Mouse (Mus musculus): Measurements from ENCODE around the gene Fbxl20. TPM values are rescaled to one million over a fixed set of nuclear protein-coding genes. Genes with fewer than 3 reads are reported as not detected.

Gene Fbxl20
- total RNA-seq, 1 experiment: 9.7 TPM

GRCm38 (mm10) chr11:98086574-98086973, 63.6 kb downstream of the Fbxl20 start:
- in situ Hi-C loops (cut with MboI; ENCODE audit: low sequenced_read_pairs in 2 of 2, unreplicated experiment in 2 of 2): no loop called here
- peak overlapping the region; percentile 34; the same call in 1 of the 2 replicates for H3K9ac ChIP-seq (ENCODE audit: insufficient read depth, low read depth, low read length, poor library complexity, severe bottlenecking)
- H3K4me1 ChIP-seq (ENCODE audit: control insufficient read depth in 2 of 2, insufficient read depth in 2 of 2, low read length in 2 of 2, poor library complexity in 1 of 2): peaks cover 4 to 26% of the 10 kb centered on the region in 2 experiments; a peak in 2 of 4 replicates
- H3K27ac ChIP-seq (ENCODE audit: insufficient read depth, low read depth, low read length, poor library complexity, severe bottlenecking): no peak overlapping the region
- no peak overlapping the region for H3K4me3 ChIP-seq (ENCODE audit: insufficient read depth in 1 of 2, low read depth in 1 of 2, low read length in 2 of 2, poor library complexity in 1 of 2, severe bottlenecking in 1 of 2)
- TF ChIP-seq MAFK (IDR thresholded peaks at IDR 0.05; ENCODE audit: insufficient read depth, low read depth, low read length) (no peak), ZC3H11A (IDR thresholded peaks at IDR 0.05; ENCODE audit: borderline replicate concordance, low read depth, low read length) (no peak), ZNF384 (IDR thresholded peaks at IDR 0.05; ENCODE audit: low read depth, low read length) (no peak), HCFC1 (IDR thresholded peaks at IDR 0.05; ENCODE audit: borderline replicate concordance, insufficient read depth, low read length) (no peak)
- H3K9me3 ChIP-seq (ENCODE audit: control insufficient read depth, insufficient read depth, low read depth, low read length): no peaks in the 10 kb centered on the region
- peaks cover 12% of the 10 kb centered on the region; the same call in 1 of the 2 replicates for H3K36me3 ChIP-seq (ENCODE audit: control insufficient read depth, insufficient read depth, low read length, poor library complexity, severe bottlenecking)
- no peak for DNase-seq (ENCODE audit: low read depth, low spot score)

GRCm38 (mm10) chr11:98086141-98086540, 64.1 kb downstream of the Fbxl20 start:
- TF ChIP-seq CHD2 (IDR thresholded peaks at IDR 0.05; ENCODE audit: low read depth, low read length) (no peak), MAFK (IDR thresholded peaks at IDR 0.05; ENCODE audit: insufficient read depth, low read depth, low read length) (no peak), ZC3H11A (IDR thresholded peaks at IDR 0.05; ENCODE audit: borderline replicate concordance, low read depth, low read length) (no peak), HCFC1 (IDR thresholded peaks at IDR 0.05; ENCODE audit: borderline replicate concordance, insufficient read depth, low read length) (no peak), ZNF384 (IDR thresholded peaks at IDR 0.05; ENCODE audit: low read depth, low read length) (no peak)
- Histone ChIP-seq H3K9me3 (ENCODE audit: control insufficient read depth, insufficient read depth, low read depth, low read length) (no peaks in the 10 kb centered on the region), H3K4me1 (ENCODE audit: control insufficient read depth in 2 of 2, insufficient read depth in 2 of 2, low read length in 2 of 2, poor library complexity in 1 of 2) (peaks cover 4 to 26% of the 10 kb centered on the region in 2 experiments; a peak in 2 of 4 replicates), H3K27ac (ENCODE audit: insufficient read depth, low read depth, low read length, poor library complexity, severe bottlenecking) (no peak overlapping the region), H3K9ac (ENCODE audit: insufficient read depth, low read depth, low read length, poor library complexity, severe bottlenecking) (peak overlapping the region; percentile 34; the same call in 1 of the 2 replicates), H3K36me3 (ENCODE audit: control insufficient read depth, insufficient read depth, low read length, poor library complexity, severe bottlenecking) (peaks cover 10% of the 10 kb centered on the region; the same call in 1 of the 2 replicates), H3K4me3 (ENCODE audit: insufficient read depth in 1 of 2, low read depth in 1 of 2, low read length in 2 of 2, poor library complexity in 1 of 2, severe bottlenecking in 1 of 2) (no peak overlapping the region)
- in situ Hi-C loops (cut with MboI; ENCODE audit: low sequenced_read_pairs in 2 of 2, unreplicated experiment in 2 of 2): no loop called here
- DNase-seq (ENCODE audit: low read depth, low spot score): no peak

GRCm38 (mm10) chr11:98082745-98083144, 67.5 kb downstream of the Fbxl20 start:
- in situ Hi-C loops (cut with MboI; ENCODE audit: low sequenced_read_pairs in 2 of 2, unreplicated experiment in 2 of 2): no loop called here

DNA sequence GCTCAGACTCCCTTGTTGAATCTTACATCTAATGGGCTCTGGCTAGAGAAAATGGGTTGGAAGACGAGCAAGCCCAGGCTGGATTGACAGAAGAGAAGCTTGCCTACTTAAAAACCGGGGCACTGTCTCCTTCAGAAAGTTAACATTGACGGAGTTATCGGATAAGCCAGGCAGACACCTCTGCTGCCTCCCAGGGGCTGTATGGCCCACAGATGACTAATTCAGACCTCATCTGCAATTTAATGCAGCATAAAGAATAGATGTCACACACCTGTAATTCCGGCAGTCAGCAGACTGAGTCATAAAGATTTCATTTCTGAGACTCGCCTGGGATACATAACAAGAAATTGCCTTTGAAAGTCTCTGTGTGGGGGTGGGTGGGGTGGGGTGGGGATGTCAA, 69.8 kb downstream of the Fbxl20 start:
- in situ Hi-C loops (cut with MboI; ENCODE audit: low sequenced_read_pairs in 2 of 2, unreplicated experiment in 2 of 2): no loop called here
- TF ChIP-seq HCFC1 (IDR thresholded peaks at IDR 0.05; ENCODE audit: borderline replicate concordance, insufficient read depth, low read length): no peak
- TF ChIP-seq MAFK (IDR thresholded peaks at IDR 0.05; ENCODE audit: insufficient read depth, low read depth, low read length): no peak

More at GRCm38 (mm10) chr11:98082745-98083144, 67.5 kb downstream of the Fbxl20 start:
- no peak for DNase-seq (ENCODE audit: low read depth, low spot score)
- TF ChIP-seq ZNF384 (IDR thresholded peaks at IDR 0.05; ENCODE audit: low read depth, low read length) (no peak), CHD2 (IDR thresholded peaks at IDR 0.05; ENCODE audit: low read depth, low read length) (no peak), HCFC1 (IDR thresholded peaks at IDR 0.05; ENCODE audit: borderline replicate concordance, insufficient read depth, low read length) (no peak), ZC3H11A (IDR thresholded peaks at IDR 0.05; ENCODE audit: borderline replicate concordance, low read depth, low read length) (no peak), MAFK (IDR thresholded peaks at IDR 0.05; ENCODE audit: insufficient read depth, low read depth, low read length) (no peak)
- Histone ChIP-seq H3K36me3 (ENCODE audit: control insufficient read depth, insufficient read depth, low read length, poor library complexity, severe bottlenecking) (0 out of 2 replicates have a peak, but pooled peaks cover 3% of the 10 kb centered on the region), H3K4me1 (ENCODE audit: control insufficient read depth in 2 of 2, insufficient read depth in 2 of 2, low read length in 2 of 2, poor library complexity in 1 of 2) (peaks cover 4 to 17% of the 10 kb centered on the region in 2 experiments; a peak in 2 of 4 replicates), H3K9ac (ENCODE audit: insufficient read depth, low read depth, low read length, poor library complexity, severe bottlenecking) (no peak overlapping the region), H3K27ac (ENCODE audit: insufficient read depth, low read depth, low read length, poor library complexity, severe bottlenecking) (no peak overlapping the region), H3K4me3 (ENCODE audit: insufficient read depth in 1 of 2, low read depth in 1 of 2, low read length in 2 of 2, poor library complexity in 1 of 2, severe bottlenecking in 1 of 2) (no peak overlapping the region), H3K9me3 (ENCODE audit: control insufficient read depth, insufficient read depth, low read depth, low read length) (no peaks in the 10 kb centered on the region)

DNA sequence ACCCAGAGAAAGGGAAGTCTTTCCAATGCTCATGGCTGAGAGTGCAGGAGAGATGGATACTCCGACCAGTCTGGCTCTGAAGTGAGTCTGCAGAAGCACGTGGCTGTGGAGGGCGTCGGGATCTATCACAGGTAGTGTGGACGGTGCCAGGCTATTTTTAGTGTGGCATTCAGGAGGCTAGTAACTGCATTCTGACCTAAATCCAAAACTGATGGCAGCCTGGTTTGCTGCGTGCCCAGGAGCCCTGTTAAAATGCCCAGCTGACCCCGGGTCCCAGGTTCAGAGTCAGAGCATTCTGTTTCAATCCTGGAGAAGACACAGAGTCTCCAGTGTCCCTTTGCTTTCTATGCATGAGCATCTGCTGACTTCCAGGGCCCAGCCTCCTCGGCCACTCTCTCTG, 73.1 kb downstream of the Fbxl20 start:
- in situ Hi-C loops (cut with MboI; ENCODE audit: low sequenced_read_pairs in 2 of 2, unreplicated experiment in 2 of 2): no loop called here
- H3K36me3 ChIP-seq (ENCODE audit: control insufficient read depth, insufficient read depth, low read length, poor library complexity, severe bottlenecking): peaks cover 14% of the 10 kb centered on the region
- DNase-seq (ENCODE audit: low read depth, low spot score): no peak

More for the DNA sequence above, 69.8 kb downstream of the Fbxl20 start:
- Histone ChIP-seq H3K36me3 (ENCODE audit: control insufficient read depth, insufficient read depth, low read length, poor library complexity, severe bottlenecking) (no peaks in the 10 kb centered on the region), H3K9me3 (ENCODE audit: control insufficient read depth, insufficient read depth, low read depth, low read length) (no peaks in the 10 kb centered on the region), H3K9ac (ENCODE audit: insufficient read depth, low read depth, low read length, poor library complexity, severe bottlenecking) (no peak overlapping the region), H3K4me3 (ENCODE audit: insufficient read depth in 1 of 2, low read depth in 1 of 2, low read length in 2 of 2, poor library complexity in 1 of 2, severe bottlenecking in 1 of 2) (no peak overlapping the region), H3K27ac (ENCODE audit: insufficient read depth, low read depth, low read length, poor library complexity, severe bottlenecking) (no peak overlapping the region), H3K4me1 (ENCODE audit: control insufficient read depth in 2 of 2, insufficient read depth in 2 of 2, low read length in 2 of 2, poor library complexity in 1 of 2) (peaks cover 0 to 3% of the 10 kb centered on the region in 2 experiments; a peak in 2 of 4 replicates)
- no peak for DNase-seq (ENCODE audit: low read depth, low spot score)

More for the DNA sequence above, 73.1 kb downstream of the Fbxl20 start:
- H3K9ac ChIP-seq (ENCODE audit: insufficient read depth, low read depth, low read length, poor library complexity, severe bottlenecking): no peak overlapping the region
- TF ChIP-seq HCFC1 (IDR thresholded peaks at IDR 0.05; ENCODE audit: borderline replicate concordance, insufficient read depth, low read length) (no peak), CHD2 (IDR thresholded peaks at IDR 0.05; ENCODE audit: low read depth, low read length) (no peak), MAFK (IDR thresholded peaks at IDR 0.05; ENCODE audit: insufficient read depth, low read depth, low read length) (no peak), ZC3H11A (IDR thresholded peaks at IDR 0.05; ENCODE audit: borderline replicate concordance, low read depth, low read length) (no peak), ZNF384 (IDR thresholded peaks at IDR 0.05; ENCODE audit: low read depth, low read length) (no peak)
- no peaks in the 10 kb centered on the region for H3K9me3 ChIP-seq (ENCODE audit: control insufficient read depth, insufficient read depth, low read depth, low read length)
- H3K4me3 ChIP-seq (ENCODE audit: insufficient read depth in 1 of 2, low read depth in 1 of 2, low read length in 2 of 2, poor library complexity in 1 of 2, severe bottlenecking in 1 of 2): no peak overlapping the region
- no peak overlapping the region for H3K27ac ChIP-seq (ENCODE audit: insufficient read depth, low read depth, low read length, poor library complexity, severe bottlenecking)
- no peaks in the 10 kb centered on the region for H3K4me1 ChIP-seq (ENCODE audit: control insufficient read depth in 2 of 2, insufficient read depth in 2 of 2, low read length in 2 of 2, poor library complexity in 1 of 2)
